Mouse (Mus musculus) heart, embryonic 13.5 days (tissue): ENCODE data around the gene Insc. TPM values are rescaled to one million over a fixed set of nuclear protein-coding genes. Genes with fewer than 3 reads are reported as not detected.
"Not testable (repeated sequence)": the region's sequence is repeated elsewhere in the genome, so short reads cannot be mapped to it uniquely, and the experiment has no call there.

ENCODE experiments used
- ATAC-seq: fragments of 200-750 bp; cut with Nextera tagmentation; 2 replicates; pipeline ENCODE4 v1.8.0; 2017; ENCODE audit warnings: moderate TSS enrichment; ENCODE audit not compliant: insufficient number of reproducible peaks, low FRiP score, low TSS enrichment; ENCODE audit errors: extremely low read depth
- H3K27ac ChIP-seq: fragments of 300-500 bp; sonication (generic); replicated peaks from 2 replicates; pipeline ENCODE4 v1.5.1; 2015; ENCODE audit warnings: moderate library complexity, mild to moderate bottlenecking, inconsistent platforms
- H3K27me3 ChIP-seq: fragments of 300-500 bp; sonication (generic); replicated peaks from 2 replicates; pipeline ENCODE4 v1.6.1; 2015; ENCODE audit warnings: mild to moderate bottlenecking, inconsistent platforms
- H3K36me3 ChIP-seq: fragments of 300-500 bp; sonication (generic); 2 replicates; pipeline ENCODE4 v1.6.1; 2015; ENCODE audit warnings: mild to moderate bottlenecking, inconsistent platforms
- H3K4me1 ChIP-seq: fragments of 300-500 bp; sonication (generic); 2 replicates; pipeline ENCODE4 v1.6.1; 2015; ENCODE audit warnings: inconsistent platforms
- H3K4me2 ChIP-seq: fragments of 300-500 bp; sonication (generic); 2 replicates; pipeline ENCODE4 v1.6.1; 2015; ENCODE audit warnings: inconsistent platforms, mild to moderate bottlenecking, moderate library complexity
- H3K4me3 ChIP-seq: fragments of 300-500 bp; sonication (generic); 2 replicates; pipeline ENCODE4 v1.5.1; 2015; ENCODE audit warnings: moderate library complexity, mild to moderate bottlenecking, inconsistent platforms
- H3K9ac ChIP-seq: fragments of 300-500 bp; sonication (generic); 2 replicates; pipeline ENCODE4 v1.6.1; 2015; ENCODE audit warnings: inconsistent platforms, mild to moderate bottlenecking, moderate library complexity
- H3K9me3 ChIP-seq: fragments of 300-500 bp; sonication (generic); 2 replicates; pipeline ENCODE4 v1.6.1; 2016; ENCODE audit warnings: inconsistent platforms
- WGBS: fragments of 180-500 bp; shearing (Covaris S2); methylation state at CpG from one replicate; pipeline ENCODE4 v1.1.7; 2015; ENCODE audit warnings: mixed read lengths; 5-methylcytosine and 5-hydroxymethylcytosine counted together
- polyA plus RNA-seq: library from polyadenylated mRNA; unstranded; fragments of >200 nt; fragmentation: Nextera tagmentation; extraction: Ambion mirVana; gene quantifications from 2 replicates; pipeline ENCODE4 v1.2.1, GENCODE M21; 2015

Insc gene
- polyA plus RNA-seq: 4.3 and 5.2 TPM in 2 replicates

- H3K4me2 ChIP-seq: no peak within 1 kb of the TSS
- H3K9me3 ChIP-seq: no peaks in the 10 kb centered on the region
- H3K27me3 ChIP-seq: peaks cover 22% of the 10 kb centered on the region
- H3K4me3 ChIP-seq: no peak within 1 kb of the TSS
- no peak within 1 kb of the TSS for H3K27ac ChIP-seq
- H3K9ac ChIP-seq: no peak within 1 kb of the TSS
- no peaks in the 10 kb centered on the region for H3K36me3 ChIP-seq
- WGBS: 54% methylated on average over 5 of the region's 5 CpGs
- peaks cover 13% of the 10 kb centered on the region for H3K4me1 ChIP-seq
- ATAC-seq: no peak
These were observed at the start of gene Insc for GRCm38 (mm10) chr7:114743022-114743780. Gene Insc, plus strand, starts transcription at chr7:114743694.

- Histone ChIP-seq H3K27ac (no peak overlapping the region), H3K4me1 (no peaks in the 10 kb centered on the region), H3K27me3 (no peaks in the 10 kb centered on the region), H3K36me3 (no peaks in the 10 kb centered on the region), H3K9me3 (no peaks in the 10 kb centered on the region), H3K4me3 (no peak overlapping the region), H3K9ac (no peak overlapping the region), H3K4me2 (no peak overlapping the region)
- ATAC-seq: no peak
- 30% methylated on average over 2 of the region's 2 CpGs for WGBS
These were observed 42.6 kb upstream of the Insc start for GRCm38 (mm10) chr7:114700871-114701270.

- no peak overlapping the region for H3K4me2 ChIP-seq
- WGBS: 66% methylated on average over 4 of the region's 4 CpGs
- H3K4me1 ChIP-seq: no peaks in the 10 kb centered on the region
- ATAC-seq: no peak
- no peak overlapping the region for H3K27ac ChIP-seq
- no peaks in the 10 kb centered on the region for H3K9me3 ChIP-seq
- no peak overlapping the region for H3K9ac ChIP-seq
- no peaks in the 10 kb centered on the region for H3K36me3 ChIP-seq
- H3K27me3 ChIP-seq: no peaks in the 10 kb centered on the region
- H3K4me3 ChIP-seq: no peak overlapping the region
These were observed 36.8 kb upstream of the Insc start for GRCm38 (mm10) chr7:114706716-114707115.

GRCm38 (mm10) chr7:114707398-114707797 lies 36.1 kb upstream of the Insc start:
- no peak overlapping the region for H3K4me3 ChIP-seq
- H3K4me2 ChIP-seq: no peak overlapping the region
- no peaks in the 10 kb centered on the region for H3K36me3 ChIP-seq
- ATAC-seq: no peak
- no peaks in the 10 kb centered on the region; the same call in 1 of the 2 replicates for H3K4me1 ChIP-seq
- H3K27ac ChIP-seq: no peak overlapping the region
- no peak overlapping the region for H3K9ac ChIP-seq
- H3K9me3 ChIP-seq: no peaks in the 10 kb centered on the region
- 58% methylated on average over 1 of the region's 1 CpGs for WGBS
- no peaks in the 10 kb centered on the region for H3K27me3 ChIP-seq

- Histone ChIP-seq H3K4me3 (no peak overlapping the region), H3K9me3 (no peaks in the 10 kb centered on the region), H3K27me3 (peaks cover 4% of the 10 kb centered on the region; the same call in 1 of the 2 replicates), H3K4me1 (peaks cover 3% of the 10 kb centered on the region; the same call in 1 of the 2 replicates), H3K9ac (no peak overlapping the region), H3K27ac (no peak overlapping the region), H3K36me3 (no peaks in the 10 kb centered on the region), H3K4me2 (no peak overlapping the region)
- 74% methylated on average over 2 of the region's 2 CpGs for WGBS
- ATAC-seq: no peak
These were observed 33.1 kb upstream of the Insc start for GRCm38 (mm10) chr7:114710419-114710818.

GRCm38 (mm10) chr7:114712523-114712922 lies 31.0 kb upstream of the Insc start:
- Histone ChIP-seq H3K4me1 (peaks cover 3% of the 10 kb centered on the region; the same call in 1 of the 2 replicates), H3K36me3 (no peaks in the 10 kb centered on the region), H3K27me3 (peaks cover 25% of the 10 kb centered on the region), H3K4me2 (no peak overlapping the region), H3K9ac (no peak overlapping the region), H3K9me3 (no peaks in the 10 kb centered on the region), H3K27ac (no peak overlapping the region), H3K4me3 (no peak overlapping the region)
- WGBS: 54% methylated on average over 1 of the region's 1 CpGs
- no peak for ATAC-seq

GRCm38 (mm10) chr7:114718300-114718699 lies 25.2 kb upstream of the Insc start, which contains the start of gene Calcb:
Gene Calcb, plus strand, starts transcription at chr7:114718643.
- Histone ChIP-seq H3K4me3 (peak within 1 kb of the TSS; percentile 37), H3K36me3 (no peaks in the 10 kb centered on the region), H3K4me2 (peak within 1 kb of the TSS; percentile 67), H3K9me3 (no peaks in the 10 kb centered on the region), H3K27ac (no peak within 1 kb of the TSS), H3K27me3 (peaks cover 64% of the 10 kb centered on the region), H3K4me1 (peaks cover 15% of the 10 kb centered on the region), H3K9ac (peak within 1 kb of the TSS; percentile 52)
- WGBS: 5% methylated on average over 11 of the region's 11 CpGs
- no peak for ATAC-seq

GRCm38 (mm10) chr7:114719381-114720131 lies 23.9 kb upstream of the Insc start:
- no peaks in the 10 kb centered on the region for H3K36me3 ChIP-seq

GRCm38 (mm10) chr7:114729696-114730095 lies 13.8 kb upstream of the Insc start:
- not testable (repeated sequence) for H3K9ac ChIP-seq
- WGBS: 58% methylated on average over 4 of the region's 4 CpGs

More at GRCm38 (mm10) chr7:114719381-114720131, 23.9 kb upstream of the Insc start:
- no peaks in the 10 kb centered on the region for H3K9me3 ChIP-seq
- no peak for ATAC-seq
- no peak overlapping the region for H3K27ac ChIP-seq
- peak overlapping the region; percentile 37 for H3K4me3 ChIP-seq
- peaks cover 15% of the 10 kb centered on the region for H3K4me1 ChIP-seq
- H3K9ac ChIP-seq: 0 out of 2 replicates have a peak overlapping the region, but pooled peaks have one; percentile 52
- WGBS: 4% methylated on average over 17 of the region's 17 CpGs
- peak overlapping the region; percentile 67 for H3K4me2 ChIP-seq
- peaks cover 64% of the 10 kb centered on the region for H3K27me3 ChIP-seq

GRCm38 (mm10) chr7:114731175-114731574 lies 12.3 kb upstream of the Insc start:
- Histone ChIP-seq H3K4me2 (no peak overlapping the region), H3K27ac (no peak overlapping the region), H3K36me3 (no peaks in the 10 kb centered on the region), H3K27me3 (no peaks in the 10 kb centered on the region), H3K9me3 (no peaks in the 10 kb centered on the region), H3K4me3 (no peak overlapping the region), H3K4me1 (no peaks in the 10 kb centered on the region), H3K9ac (no peak overlapping the region)
- WGBS: 69% methylated on average over 6 of the region's 6 CpGs
- no peak for ATAC-seq

More at GRCm38 (mm10) chr7:114729696-114730095, 13.8 kb upstream of the Insc start:
- H3K36me3 ChIP-seq, H3K27me3 ChIP-seq, H3K9me3 ChIP-seq, ATAC-seq, H3K27ac ChIP-seq, H3K4me1 ChIP-seq, H3K4me3 ChIP-seq, H3K4me2 ChIP-seq: not testable (repeated sequence)

GRCm38 (mm10) chr7:114731700-114732099 lies 11.8 kb upstream of the Insc start:
- 24% methylated on average over 4 of the region's 4 CpGs for WGBS
- not testable (repeated sequence) for H3K4me2 ChIP-seq, H3K4me1 ChIP-seq, H3K4me3 ChIP-seq, H3K27me3 ChIP-seq, H3K36me3 ChIP-seq, H3K9me3 ChIP-seq, H3K9ac ChIP-seq, H3K27ac ChIP-seq, ATAC-seq
